Mouse (Mus musculus) thymus, postnatal 4 days (tissue): ENCODE results near the gene Ipo9.

ENCODE experiments used
- DNase-seq: peaks from one replicate; pipeline ENCODE4 v3.0.0; 2021

The Ipo9 gene

GRCm38 (mm10) chr1:135427390-135427789, 2.9 kb downstream of the Ipo9 start:
- no peak for DNase-seq

- DNase-seq: no peak
These were observed 3.7 kb downstream of the Ipo9 start for GRCm38 (mm10) chr1:135426645-135427044.

- no peak for DNase-seq
These were observed 7.5 kb downstream of the Ipo9 start for GRCm38 (mm10) chr1:135422772-135423171.

- DNase-seq: no peak
These were observed 16.3 kb downstream of the Ipo9 start for GRCm38 (mm10) chr1:135413996-135414395.

- DNase-seq: no peak
These were observed 18.2 kb downstream of the Ipo9 start for GRCm38 (mm10) chr1:135412130-135412529.

GRCm38 (mm10) chr1:135410967-135411366, 19.3 kb downstream of the Ipo9 start:
- no peak for DNase-seq

- DNase-seq: no peak
These were observed 21.3 kb downstream of the Ipo9 start for GRCm38 (mm10) chr1:135408973-135409372.

- no peak for DNase-seq
These were observed 24.9 kb downstream of the Ipo9 start for GRCm38 (mm10) chr1:135405356-135405755.

GRCm38 (mm10) chr1:135401452-135402110, 28.7 kb downstream of the Ipo9 start:
- DNase-seq: no peak

GRCm38 (mm10) chr1:135399466-135399865, 30.8 kb downstream of the Ipo9 start:
- no peak for DNase-seq

GRCm38 (mm10) chr1:135385161-135385560, 45.1 kb downstream of the Ipo9 start:
- no peak for DNase-seq

GRCm38 (mm10) chr1:135384171-135384570, 46.1 kb downstream of the Ipo9 start:
- no peak for DNase-seq

- DNase-seq: peak; percentile 50
These were observed 48.7 kb downstream of the Ipo9 start for GRCm38 (mm10) chr1:135381560-135381959.

- DNase-seq: no peak
These were observed 50.0 kb downstream of the Ipo9 start for GRCm38 (mm10) chr1:135380071-135380991.

- no peak for DNase-seq
These were observed 51.3 kb downstream of the Ipo9 start for GRCm38 (mm10) chr1:135379048-135379447.

- no peak for DNase-seq
These were observed 51.7 kb downstream of the Ipo9 start for GRCm38 (mm10) chr1:135378576-135378975.

- no peak for DNase-seq
These were observed 55.3 kb downstream of the Ipo9 start, which contains the start of gene Shisa4 for GRCm38 (mm10) chr1:135374868-135375581. Shisa4 (minus strand) TSS chr1:135375237.

GRCm38 (mm10) chr1:135374175-135374867, 56.0 kb downstream of the Ipo9 start:
- no peak for DNase-seq

GRCm38 (mm10) chr1:135373171-135373677, 57.1 kb downstream of the Ipo9 start:
- DNase-seq: no peak

- DNase-seq: no peak
These were observed 60.9 kb downstream of the Ipo9 start for GRCm38 (mm10) chr1:135369415-135369814.

- no peak for DNase-seq
These were observed 61.3 kb downstream of the Ipo9 start for GRCm38 (mm10) chr1:135368982-135369381.

- peak; percentile 79 for DNase-seq
These were observed 62.1 kb downstream of the Ipo9 start for GRCm38 (mm10) chr1:135368245-135368644.
